Mouse (Mus musculus): Measurements from ENCODE around the gene Fibcd1.

Fibcd1 gene

GRCm38 (mm10) chr2:31858500-31858899 is 12.7 kb upstream of the Fibcd1 start:
- DNase-seq (ENCODE audit: low spot score) = no peak

- no peak for DNase-seq (ENCODE audit: low spot score)
These were observed 11.4 kb upstream of the Fibcd1 start for GRCm38 (mm10) chr2:31857180-31857579.

GRCm38 (mm10) chr2:31855991-31856390 is 10.2 kb upstream of the Fibcd1 start:
- DNase-seq (ENCODE audit: low spot score) = no peak

- DNase-seq (ENCODE audit: low spot score) = no peak
These were observed 4.3 kb upstream of the Fibcd1 start for GRCm38 (mm10) chr2:31850141-31850540.

- no peak for DNase-seq (ENCODE audit: low spot score)
These were observed 2.1 kb upstream of the Fibcd1 start for GRCm38 (mm10) chr2:31847908-31848307.

GRCm38 (mm10) chr2:31846692-31847660 is 1.2 kb upstream of the Fibcd1 start:
- DNase-seq (ENCODE audit: low spot score) = no peak

- no peak for DNase-seq (ENCODE audit: low spot score)
These were observed 301 bp downstream of the Fibcd1 start for GRCm38 (mm10) chr2:31845512-31845895.

- no peak for DNase-seq (ENCODE audit: low spot score)
These were observed 1.1 kb downstream of the Fibcd1 start for GRCm38 (mm10) chr2:31844729-31845136.

GRCm38 (mm10) chr2:31838868-31839267 is 6.9 kb downstream of the Fibcd1 start:
- DNase-seq (ENCODE audit: low spot score) = no peak

- DNase-seq (ENCODE audit: low spot score) = no peak
These were observed 8.8 kb downstream of the Fibcd1 start for GRCm38 (mm10) chr2:31836985-31837384.

- no peak for DNase-seq (ENCODE audit: low spot score)
These were observed 9.7 kb downstream of the Fibcd1 start for GRCm38 (mm10) chr2:31836091-31836490.

GRCm38 (mm10) chr2:31828311-31828825 is 17.4 kb downstream of the Fibcd1 start:
- DNase-seq (ENCODE audit: low spot score) = no peak

GRCm38 (mm10) chr2:31827877-31828276 is 17.9 kb downstream of the Fibcd1 start:
- DNase-seq (ENCODE audit: low spot score) = peak; percentile 71

GRCm38 (mm10) chr2:31826094-31827085 is 19.4 kb downstream of the Fibcd1 start:
- no peak for DNase-seq (ENCODE audit: low spot score)

- no peak for DNase-seq (ENCODE audit: low spot score)
These were observed 20.3 kb downstream of the Fibcd1 start for GRCm38 (mm10) chr2:31825469-31825911.

- DNase-seq (ENCODE audit: low spot score) = peak; percentile 73
These were observed 21.7 kb downstream of the Fibcd1 start for GRCm38 (mm10) chr2:31823933-31824730.

- no peak for DNase-seq (ENCODE audit: low spot score)
These were observed 23.1 kb downstream of the Fibcd1 start for GRCm38 (mm10) chr2:31822524-31823371.

- DNase-seq (ENCODE audit: low spot score) = peak; percentile 78
These were observed 30.4 kb downstream of the Fibcd1 start for GRCm38 (mm10) chr2:31815367-31815766.

- no peak for DNase-seq (ENCODE audit: low spot score)
These were observed 31.1 kb downstream of the Fibcd1 start for GRCm38 (mm10) chr2:31814699-31815098.

- DNase-seq (ENCODE audit: low spot score) = no peak
These were observed 32.2 kb downstream of the Fibcd1 start for GRCm38 (mm10) chr2:31813641-31814040.
